Mouse (Mus musculus) liver, embryonic 16.5 days (tissue): ENCODE measurements at regions not wholly inside any gene's neighbourhood (a gene's known extent, or its start where the extent isn't known, plus 50 kb on each side); places are given as distances from the start of the nearest gene placed in this dataset.

Experiments
- ATAC-seq: fragments of 200-750 bp; cut with Nextera tagmentation; 2 replicates; pipeline ENCODE4 v1.8.0; 2017; ENCODE audit warnings: low read depth, mild to moderate bottlenecking, moderate number of reproducible peaks, moderate library complexity
- H3K27ac ChIP-seq: fragments of 300-500 bp; sonication (generic); 2 replicates; pipeline ENCODE4 v1.5.1; 2014; ENCODE audit warnings: mild to moderate bottlenecking, low read length
- H3K27me3 ChIP-seq: fragments of 300-500 bp; sonication (generic); 2 replicates; pipeline ENCODE4 v1.6.1; 2014; ENCODE audit warnings: low read depth, low read length, mixed read lengths; ENCODE audit not compliant: control insufficient read depth, insufficient read depth
- H3K36me3 ChIP-seq: fragments of 300-500 bp; sonication (generic); 2 replicates; pipeline ENCODE4 v1.6.1; 2014; ENCODE audit warnings: mild to moderate bottlenecking; ENCODE audit not compliant: control insufficient read depth, insufficient read depth
- H3K4me1 ChIP-seq: fragments of 300-500 bp; sonication (generic); 2 replicates; pipeline ENCODE4 v1.6.1; 2014; ENCODE audit warnings: low read depth, low read length, mixed read lengths; ENCODE audit not compliant: control insufficient read depth
- H3K4me2 ChIP-seq: fragments of 300-500 bp; sonication (generic); 2 replicates; pipeline ENCODE4 v1.6.1; 2014; ENCODE audit warnings: low read depth, low read length, mixed read lengths
- H3K4me3 ChIP-seq: fragments of 300-500 bp; sonication (generic); 2 replicates; pipeline ENCODE4 v1.5.1; 2014; ENCODE audit warnings: low read depth, mild to moderate bottlenecking, low read length
- H3K9ac ChIP-seq: fragments of 300-500 bp; sonication (generic); 2 replicates; pipeline ENCODE4 v1.6.1; 2014; ENCODE audit warnings: low read depth, low read length
- H3K9me3 ChIP-seq: fragments of 300-500 bp; sonication (generic); replicated peaks from 2 replicates; pipeline ENCODE4 v1.6.1; 2016; ENCODE audit warnings: low read length; ENCODE audit not compliant: control insufficient read depth
- WGBS: fragments of 180-500 bp; shearing (Covaris S2); extraction: QIAGEN DNeasy Blood & Tissue Kit; methylation state at CpG from one replicate; pipeline ENCODE4 v1.1.7; 2014; ENCODE audit not compliant: insufficient replicate concordance; 5-methylcytosine and 5-hydroxymethylcytosine counted together

DNA sequence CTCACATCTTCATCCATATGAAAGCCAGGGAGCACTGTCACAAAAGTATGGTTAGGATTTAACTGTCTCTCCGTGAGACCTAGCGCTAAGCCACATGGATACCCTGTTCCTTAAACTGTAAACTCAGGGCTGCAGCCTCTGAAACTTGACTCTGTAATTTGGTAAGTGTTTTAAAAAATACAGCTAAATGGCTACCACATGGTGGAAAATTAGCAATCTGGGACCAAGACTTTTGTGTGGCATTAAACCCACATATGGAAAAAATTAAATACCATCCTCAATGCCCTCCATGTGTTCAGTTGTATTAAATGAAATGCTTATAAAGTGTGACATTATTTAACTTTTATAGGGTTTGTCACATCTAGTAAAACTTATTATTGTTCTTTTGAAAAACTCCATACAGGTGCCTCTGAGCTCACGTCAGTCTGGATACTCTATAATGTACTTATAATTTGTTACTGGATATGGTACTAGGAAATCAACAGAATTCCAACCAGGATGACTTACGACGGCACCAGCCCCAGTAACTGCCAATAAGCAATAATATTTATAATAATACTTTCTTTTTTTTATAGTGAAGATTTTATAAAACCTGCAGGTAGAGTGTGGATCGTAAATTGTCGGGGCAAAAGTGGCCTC is 131.0 kb upstream of the Frg1 start:
- 80% methylated on average over 7 of the region's 7 CpGs for WGBS

DNA sequence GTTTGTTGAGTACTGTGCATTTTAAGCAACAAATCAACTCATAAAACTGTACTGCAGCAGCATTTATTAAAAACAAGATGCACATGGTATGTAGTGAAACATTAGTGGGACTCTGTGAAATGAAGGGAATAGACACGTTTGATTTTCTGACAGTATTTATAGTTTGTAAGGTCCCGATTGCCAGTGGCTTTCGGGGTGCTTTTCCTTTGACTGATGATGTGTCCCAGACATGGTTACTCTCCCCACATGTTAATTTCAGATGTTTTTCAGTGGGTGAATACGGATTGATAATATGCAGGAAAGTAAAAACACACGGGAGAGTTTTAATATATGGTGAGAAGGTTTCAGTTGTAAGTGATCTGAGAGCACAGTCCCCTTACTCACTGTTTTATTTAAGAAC is 115.3 kb upstream of the Frg1 start:
- Histone ChIP-seq H3K9ac (no peak overlapping the region), H3K27ac (no peak overlapping the region), H3K27me3 (no peaks in the 10 kb centered on the region), H3K9me3 (no peaks in the 10 kb centered on the region), H3K4me1 (no peaks in the 10 kb centered on the region), H3K4me2 (no peak overlapping the region), H3K4me3 (no peak overlapping the region), H3K36me3 (no peaks in the 10 kb centered on the region)
- 67% methylated on average over 5 of the region's 5 CpGs for WGBS
- no peak for ATAC-seq

More for the DNA sequence above, 131.0 kb upstream of the Frg1 start:
- Histone ChIP-seq H3K27me3 (no peaks in the 10 kb centered on the region), H3K4me1 (no peaks in the 10 kb centered on the region), H3K36me3 (no peaks in the 10 kb centered on the region), H3K4me3 (no peak overlapping the region), H3K4me2 (no peak overlapping the region), H3K27ac (no peak overlapping the region), H3K9ac (no peak overlapping the region), H3K9me3 (no peaks in the 10 kb centered on the region)
- no peak for ATAC-seq

DNA sequence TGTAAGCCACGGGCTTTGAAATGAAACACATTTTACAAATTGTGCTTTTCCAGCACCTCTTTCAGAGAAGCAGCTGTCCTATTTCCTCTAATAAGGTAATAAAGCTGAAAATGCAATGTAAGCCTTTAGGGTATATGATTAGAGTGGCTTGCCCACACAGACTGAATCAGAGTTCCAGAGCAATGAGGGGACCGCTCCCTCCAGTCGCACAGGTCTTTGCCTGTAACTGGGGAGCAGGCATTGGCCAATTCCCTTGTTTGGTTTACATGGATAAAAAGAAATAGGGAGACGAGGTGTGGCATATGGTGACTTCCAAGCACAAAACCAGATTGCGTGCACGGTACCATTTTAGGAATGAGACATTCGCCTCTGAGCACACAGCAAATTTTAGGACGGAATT is 112.7 kb upstream of the Frg1 start:
- H3K27me3 ChIP-seq = no peaks in the 10 kb centered on the region
- no peaks in the 10 kb centered on the region for H3K9me3 ChIP-seq
- no peak for ATAC-seq
- H3K27ac ChIP-seq = no peak overlapping the region
- no peak overlapping the region for H3K4me3 ChIP-seq
- 66% methylated on average over 8 of the region's 8 CpGs for WGBS
- H3K4me1 ChIP-seq = no peaks in the 10 kb centered on the region
- H3K9ac ChIP-seq = no peak overlapping the region
- H3K4me2 ChIP-seq = no peak overlapping the region
- no peaks in the 10 kb centered on the region for H3K36me3 ChIP-seq

DNA sequence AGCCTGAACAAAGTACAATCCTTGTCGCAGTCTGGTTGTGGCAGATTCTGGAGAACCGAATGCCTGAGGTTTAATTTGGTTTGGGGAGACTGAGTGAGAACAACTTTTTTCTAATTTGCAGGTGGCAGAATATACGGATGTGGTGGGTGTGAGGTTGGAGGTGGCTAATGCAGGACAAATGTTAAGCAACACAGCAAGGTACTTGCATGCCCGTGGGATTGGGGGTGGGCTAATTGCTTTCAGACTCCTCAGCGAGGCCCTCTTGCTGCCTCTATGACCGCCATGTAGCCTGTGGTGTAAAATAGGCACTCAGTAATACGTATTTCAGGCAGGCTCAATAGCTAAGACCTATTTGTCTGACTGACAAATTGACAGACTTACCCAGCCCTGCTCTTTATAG is 109.4 kb upstream of the Frg1 start:
- no peak for ATAC-seq

DNA sequence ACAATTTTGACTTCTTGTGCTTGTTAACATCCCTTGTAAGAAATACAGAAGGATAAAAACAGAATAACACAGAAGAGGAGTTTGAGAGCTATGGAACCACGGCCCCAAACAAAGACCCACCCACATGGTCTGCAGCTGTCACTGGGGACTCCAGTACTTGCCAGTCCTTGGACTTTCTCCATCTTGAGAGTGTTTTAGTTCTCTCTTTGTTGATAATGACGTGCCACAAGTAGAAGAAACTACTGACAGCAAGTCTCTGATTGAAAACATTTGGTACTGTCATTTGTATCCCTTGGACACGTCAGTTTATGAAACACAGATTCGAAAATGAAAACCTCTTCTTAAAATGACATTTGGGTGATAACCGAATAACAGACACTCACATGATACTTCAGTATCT is 68.3 kb upstream of the Frg1 start:
- no peaks in the 10 kb centered on the region for H3K36me3 ChIP-seq
- no peaks in the 10 kb centered on the region for H3K27me3 ChIP-seq
- H3K4me1 ChIP-seq = no peaks in the 10 kb centered on the region
- no peak overlapping the region for H3K4me2 ChIP-seq
- ATAC-seq = no peak
- H3K27ac ChIP-seq = no peak overlapping the region
- no peaks in the 10 kb centered on the region for H3K9me3 ChIP-seq
- no peak overlapping the region for H3K4me3 ChIP-seq
- 56% methylated on average over 5 of the region's 5 CpGs for WGBS
- H3K9ac ChIP-seq = no peak overlapping the region

More for the DNA sequence above, 109.4 kb upstream of the Frg1 start:
- Histone ChIP-seq H3K4me3 (no peak overlapping the region), H3K4me2 (no peak overlapping the region), H3K36me3 (no peaks in the 10 kb centered on the region), H3K9ac (no peak overlapping the region), H3K9me3 (no peaks in the 10 kb centered on the region), H3K27ac (no peak overlapping the region), H3K4me1 (no peaks in the 10 kb centered on the region), H3K27me3 (no peaks in the 10 kb centered on the region)
- WGBS = 71% methylated on average over 7 of the region's 7 CpGs

- H3K4me3 ChIP-seq = no peak overlapping the region
- H3K9me3 ChIP-seq = no peaks in the 10 kb centered on the region
- H3K36me3 ChIP-seq = no peaks in the 10 kb centered on the region
- no peaks in the 10 kb centered on the region for H3K4me1 ChIP-seq
- H3K27ac ChIP-seq = no peak overlapping the region
- 47% methylated on average over 3 of the region's 3 CpGs for WGBS
- no peak overlapping the region for H3K9ac ChIP-seq
- H3K4me2 ChIP-seq = no peak overlapping the region
- H3K27me3 ChIP-seq = no peaks in the 10 kb centered on the region
- no peak for ATAC-seq
Measured at GRCm38 (mm10) chr8:41483297-41483696, 66.4 kb upstream of the Frg1 start.

- Histone ChIP-seq H3K4me2 (no peak overlapping the region), H3K9me3 (no peaks in the 10 kb centered on the region), H3K27me3 (no peaks in the 10 kb centered on the region), H3K27ac (no peak overlapping the region), H3K36me3 (no peaks in the 10 kb centered on the region), H3K9ac (no peak overlapping the region), H3K4me3 (no peak overlapping the region), H3K4me1 (no peaks in the 10 kb centered on the region)
- 58% methylated on average over 8 of the region's 8 CpGs for WGBS
- no peak for ATAC-seq
Measured at GRCm38 (mm10) chr8:41472992-41473699, 56.3 kb upstream of the Frg1 start.

GRCm38 (mm10) chr8:41472233-41472632 is 55.4 kb upstream of the Frg1 start:
- ATAC-seq = no peak
- Histone ChIP-seq H3K9me3 (no peaks in the 10 kb centered on the region), H3K27ac (no peak overlapping the region), H3K4me3 (no peak overlapping the region), H3K9ac (no peak overlapping the region), H3K4me2 (no peak overlapping the region), H3K4me1 (no peaks in the 10 kb centered on the region), H3K36me3 (no peaks in the 10 kb centered on the region), H3K27me3 (no peaks in the 10 kb centered on the region)
- 86% methylated on average over 3 of the region's 3 CpGs for WGBS
